Mouse (Mus musculus) cerebellum, adult 8-10 months (tissue): Measurements from ENCODE around the gene Traf2.
A peak's percentile ranks its signal among the peaks of the same experiment; 100 is the strongest.
"Not testable (repeated sequence)": the region's sequence is repeated elsewhere in the genome, so short reads cannot be mapped to it uniquely, and the experiment has no call there.

Source experiments
- DNase-seq: peaks from one replicate; pipeline ENCODE4 v3.0.0; 2022

The Traf2 gene

DNA sequence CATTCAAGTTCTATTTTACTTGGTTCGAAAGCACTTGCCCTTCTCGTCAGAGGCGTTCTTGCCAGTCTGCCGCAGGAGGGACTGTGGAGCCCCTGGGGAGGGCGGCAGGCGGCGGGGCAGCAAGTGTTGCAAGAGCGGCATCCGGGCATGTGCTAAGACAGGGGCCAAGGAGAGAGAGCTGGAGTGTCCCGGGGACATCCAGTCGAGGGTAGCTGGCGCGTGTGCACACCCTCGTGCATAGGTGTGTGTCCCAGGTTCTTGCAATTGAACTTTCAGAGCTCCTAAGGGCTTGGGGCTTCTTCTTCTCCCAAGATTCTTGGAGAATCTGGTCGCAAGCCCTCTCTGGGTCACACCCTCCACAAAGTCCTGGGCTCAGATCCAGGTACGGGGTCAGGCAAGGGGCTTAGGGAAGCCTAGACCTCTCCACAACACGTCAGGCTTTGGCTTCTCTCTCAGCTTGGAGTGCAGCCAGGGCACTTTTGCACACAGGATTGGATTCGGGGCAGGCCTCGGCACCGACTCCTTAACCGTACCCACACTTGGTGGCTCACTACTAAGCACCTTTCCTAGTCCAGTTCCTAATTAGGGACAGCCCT, 28.8 kb upstream of the Traf2 start:
- DNase-seq = peak; percentile 69

DNA sequence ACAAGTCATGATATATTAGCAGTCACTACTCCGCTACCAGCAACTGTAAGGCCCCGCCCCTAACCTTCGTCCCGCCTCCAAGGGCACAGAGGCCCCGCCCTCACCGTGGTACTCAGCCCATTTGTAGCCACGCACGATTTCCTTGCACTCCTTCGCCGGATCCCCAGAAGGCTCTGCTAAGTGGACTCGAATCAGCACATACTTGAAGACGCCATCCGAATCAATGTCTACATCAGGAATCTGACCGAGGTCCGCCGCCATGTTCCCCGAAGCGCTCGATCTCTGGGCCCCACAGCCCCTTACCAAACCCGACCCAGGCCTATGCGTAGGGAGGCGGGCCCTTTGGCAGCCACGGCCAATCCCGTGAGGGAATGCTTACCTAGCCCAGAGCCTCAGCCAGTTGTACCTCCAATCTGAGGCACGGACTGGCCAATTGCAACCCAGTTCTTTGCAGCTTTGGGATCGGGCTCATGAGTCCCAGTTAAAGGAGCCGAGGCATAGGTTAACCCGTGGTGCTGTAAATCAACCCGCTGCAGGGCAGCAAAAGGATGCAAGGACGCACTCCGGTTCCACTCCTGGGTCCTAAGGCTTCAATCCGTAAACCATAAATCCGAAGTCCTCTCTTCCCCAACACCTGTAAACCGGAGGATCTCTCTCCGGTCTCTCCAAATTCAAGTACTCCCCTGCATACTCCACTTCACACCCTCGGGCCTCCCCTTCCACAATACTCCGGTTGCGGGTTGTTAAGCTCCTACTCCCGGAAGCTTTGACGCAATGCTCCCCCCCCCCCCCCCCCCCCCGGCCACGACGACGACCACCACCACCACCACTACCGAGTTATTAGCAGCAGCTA, 28.1 kb upstream of the Traf2 start, which contains the start of the genes Mamdc4 and Phpt1:
TSS of gene Mamdc4 (minus strand) at position 267 of the 853 bp plus-strand sequence.
TSS of gene Phpt1 (minus strand) at position 646 of the 853 bp plus-strand sequence.
- DNase-seq = peak; percentile 94

DNA sequence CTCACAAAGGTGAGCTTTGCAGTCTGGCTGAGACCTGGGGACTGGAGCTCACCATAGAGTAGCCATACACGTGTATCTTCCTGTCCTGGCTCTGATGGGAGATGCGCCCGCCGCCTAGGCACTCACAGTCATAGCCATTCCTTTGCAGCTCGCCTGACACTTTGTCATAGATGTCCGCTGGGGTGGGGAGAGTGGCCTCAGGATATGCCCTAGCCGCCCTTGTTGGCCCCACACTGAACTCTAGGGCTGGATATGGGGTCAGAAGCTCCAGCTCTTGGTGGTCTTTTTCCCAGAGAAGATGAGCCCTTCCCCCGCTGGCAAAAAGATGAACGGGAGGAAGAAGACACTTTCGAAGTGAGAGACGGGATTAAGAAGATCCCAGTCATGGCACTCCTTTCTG, 27.4 kb upstream of the Traf2 start:
- no peak for DNase-seq

DNA sequence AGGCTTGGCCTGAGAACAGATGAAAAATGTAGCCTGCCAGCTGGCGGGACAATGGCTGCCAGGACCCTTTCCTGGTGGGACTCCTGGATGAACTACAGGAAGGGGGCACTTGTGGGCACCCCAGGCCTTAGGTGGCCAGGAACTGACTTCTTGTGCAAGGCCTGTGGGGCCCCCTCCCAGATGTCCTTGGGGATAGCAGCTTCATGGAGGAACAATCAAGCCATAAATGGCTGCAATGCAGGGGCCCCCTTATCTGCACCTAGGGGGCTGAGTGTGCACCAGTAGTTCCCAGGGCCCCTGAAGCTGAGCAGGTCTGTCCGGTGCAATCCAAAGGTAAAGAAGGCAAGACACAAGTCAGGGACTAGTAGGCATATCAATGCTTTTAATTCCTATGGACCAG, 26.3 kb upstream of the Traf2 start:
- DNase-seq = peak; percentile 25

GRCm38 (mm10) chr2:25571221-25571620, 24.5 kb upstream of the Traf2 start:
- DNase-seq = no peak

GRCm38 (mm10) chr2:25569323-25569722, 22.6 kb upstream of the Traf2 start:
- DNase-seq = no peak

DNA sequence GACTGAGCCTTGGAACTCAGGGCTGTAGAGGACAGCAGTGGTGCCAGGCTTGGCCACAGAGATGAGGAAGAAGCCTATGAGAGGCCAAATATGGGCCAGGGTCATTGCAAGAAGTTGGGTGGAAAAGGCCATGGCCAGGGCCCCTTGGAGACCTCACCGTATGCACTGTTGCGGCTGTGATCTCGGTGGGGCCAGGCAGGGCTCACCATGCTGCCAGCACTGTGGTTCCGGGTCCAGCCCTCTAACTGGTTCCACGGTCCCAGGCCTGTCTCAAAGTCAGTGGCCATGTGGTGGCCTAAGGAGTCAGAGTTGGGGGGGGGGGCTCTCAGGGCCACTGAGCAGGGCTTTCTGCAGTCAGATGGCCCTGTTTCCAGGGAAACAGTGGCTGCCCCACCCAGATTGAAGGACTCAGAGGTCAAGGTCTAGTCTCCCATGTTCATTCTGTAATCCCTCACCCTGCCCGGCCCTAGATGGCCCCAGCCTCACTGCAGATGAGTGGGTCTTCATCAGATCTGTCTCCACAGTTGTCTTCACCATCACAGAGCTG, 21.8 kb upstream of the Traf2 start:
- no peak for DNase-seq

DNA sequence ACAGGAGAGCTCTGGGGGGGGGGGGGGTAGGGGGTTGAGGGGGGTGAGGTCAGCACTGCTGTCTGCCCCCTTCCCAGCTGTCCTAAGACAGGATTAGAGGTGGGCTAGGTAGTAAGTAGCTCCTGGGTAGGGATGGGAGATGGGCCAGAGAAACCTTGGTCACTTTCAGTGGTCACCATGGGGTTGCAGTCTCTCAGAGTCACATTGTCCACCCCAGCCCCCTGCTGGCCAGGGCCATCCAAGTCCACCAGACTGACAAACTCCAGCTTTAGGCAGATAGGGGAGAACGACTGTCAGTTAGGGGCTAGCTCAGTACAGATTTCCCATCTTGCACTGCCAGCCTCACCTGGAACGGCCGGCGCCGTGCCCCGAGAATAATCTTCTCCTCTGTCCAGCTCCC, 19.8 kb upstream of the Traf2 start:
- DNase-seq = no peak

- DNase-seq = no peak
Observed at GRCm38 (mm10) chr2:25565741-25566140, 19.0 kb upstream of the Traf2 start.

DNA sequence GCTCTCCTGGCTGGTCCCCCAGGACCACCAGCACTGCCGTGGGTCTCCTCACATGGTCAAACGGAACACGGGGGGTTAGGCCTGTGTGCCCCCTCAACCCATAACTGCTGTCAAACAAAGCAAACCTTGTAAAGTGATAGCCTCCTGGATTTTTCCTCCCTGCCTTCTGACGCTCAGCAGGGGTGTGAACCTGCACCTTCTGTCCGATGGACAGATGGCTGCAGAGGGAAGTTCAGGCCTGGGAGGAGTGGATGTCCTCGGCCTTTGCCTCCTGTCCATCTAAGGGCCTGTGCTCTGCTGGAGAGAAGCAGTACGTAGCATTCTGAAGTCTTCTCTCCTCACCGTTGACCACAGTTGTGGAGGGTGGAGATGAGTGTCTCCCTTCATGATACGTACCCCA, 15.2 kb upstream of the Traf2 start:
- peak; percentile 79 for DNase-seq

- no peak for DNase-seq
Observed at GRCm38 (mm10) chr2:25560551-25560950, 13.8 kb upstream of the Traf2 start.

DNA sequence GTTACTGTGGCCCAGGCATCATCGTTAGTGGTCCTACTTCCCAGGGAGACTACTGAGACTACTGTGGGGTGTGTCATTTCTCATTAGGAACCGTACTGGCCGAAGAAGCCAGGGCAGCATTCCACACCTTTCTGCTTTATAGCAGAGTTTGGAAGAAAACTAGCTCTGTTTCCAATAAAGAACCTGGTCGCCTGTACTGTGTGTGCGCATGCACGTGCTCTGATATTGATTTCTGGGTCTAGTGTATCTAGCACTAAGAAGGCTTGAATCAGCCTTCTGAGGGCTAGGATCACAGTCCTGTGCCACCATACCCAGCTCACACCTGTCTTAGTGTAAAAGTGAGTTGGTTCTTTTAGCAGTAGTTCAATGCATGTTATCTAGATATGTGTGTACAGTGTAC, 12.0 kb upstream of the Traf2 start:
- no peak for DNase-seq

GRCm38 (mm10) chr2:25557964-25558360, 11.2 kb upstream of the Traf2 start:
- DNase-seq = no peak

GRCm38 (mm10) chr2:25557221-25557963, 10.7 kb upstream of the Traf2 start, which contains the start of gene Edf1:
Gene Edf1 (plus strand): TSS chr2:25557847.
- DNase-seq = peak; percentile 93

DNA sequence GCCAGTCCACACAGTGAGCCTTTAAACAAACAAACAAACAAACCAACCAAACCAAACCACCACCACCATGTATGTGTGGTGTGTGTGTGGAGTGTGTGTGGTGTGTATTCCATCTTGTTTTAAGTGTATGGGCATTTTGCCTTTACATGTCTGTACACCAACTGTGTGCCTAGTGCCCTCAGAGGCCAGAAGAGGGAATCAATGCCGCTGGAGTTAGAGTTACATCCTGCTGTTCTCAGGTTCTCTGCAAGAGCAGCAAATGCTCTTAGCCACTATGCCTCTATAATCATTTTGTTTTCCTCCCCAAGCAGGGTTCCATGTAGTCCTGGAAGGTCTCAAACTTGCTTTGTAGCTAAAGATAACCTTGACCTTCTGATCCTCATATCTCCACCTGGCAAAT, 9.6 kb upstream of the Traf2 start:
- no peak for DNase-seq

DNA sequence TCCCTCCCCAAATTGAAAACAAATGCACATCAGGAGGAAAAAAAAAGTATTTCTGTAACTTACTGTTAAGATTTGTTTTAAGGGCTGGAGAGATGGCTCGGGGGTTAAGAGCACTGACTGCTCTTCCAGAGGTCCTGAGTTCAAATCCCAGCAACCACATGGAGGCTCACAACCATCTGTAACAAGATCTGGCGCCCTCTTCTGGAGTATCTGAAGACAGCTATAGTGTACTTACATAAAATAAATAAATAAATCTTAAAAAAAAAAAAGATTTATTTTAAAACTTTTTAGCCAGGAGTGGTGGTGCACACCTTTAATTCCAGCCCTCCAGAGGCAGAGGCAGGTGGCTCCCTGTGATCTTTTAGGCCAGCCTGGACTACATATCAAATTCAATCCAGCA, 8.7 kb upstream of the Traf2 start:
- not testable (repeated sequence) for DNase-seq

DNA sequence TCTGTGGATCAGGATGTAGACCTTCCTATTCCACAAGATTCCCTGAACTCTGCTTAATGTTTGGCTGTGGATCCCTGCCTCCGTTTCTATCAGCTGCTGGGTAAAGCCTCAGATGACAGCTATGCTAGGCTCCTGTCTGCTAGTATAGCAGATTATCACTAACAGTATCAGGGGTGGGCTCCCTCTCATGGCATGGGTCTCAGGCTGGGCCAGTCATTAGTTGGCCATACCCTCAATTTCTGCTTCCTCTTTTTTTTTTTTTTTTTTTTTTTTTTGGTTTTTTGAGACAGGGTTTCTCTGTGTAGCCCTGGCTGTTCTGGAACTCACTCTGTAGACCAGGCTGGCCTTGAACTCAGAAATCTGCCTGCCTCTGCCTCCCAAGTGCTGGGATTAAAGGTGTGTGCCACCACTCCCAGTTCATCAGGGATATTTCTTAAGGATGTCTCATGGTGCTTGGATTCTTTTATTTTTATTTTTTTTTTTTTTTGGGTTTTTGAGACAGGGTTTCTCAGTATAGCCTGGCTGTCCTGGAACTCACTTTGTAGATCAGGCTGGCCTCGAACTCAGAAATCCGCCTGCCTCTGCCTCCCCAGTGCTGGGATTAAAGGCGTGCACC, 6.5 kb upstream of the Traf2 start:
- DNase-seq = not testable (repeated sequence)

- no peak for DNase-seq
Observed at GRCm38 (mm10) chr2:25551186-25551585, 4.4 kb upstream of the Traf2 start.

GRCm38 (mm10) chr2:25549021-25549991, 2.6 kb upstream of the Traf2 start:
- DNase-seq = no peak

- peak; percentile 61 for DNase-seq
Observed at GRCm38 (mm10) chr2:25545996-25546810, 537 bp downstream of the Traf2 start.
